Mouse (Mus musculus) liver, embryonic 14.5 days (tissue): ENCODE results near the gene Rnd2. TPM values are rescaled to one million over a fixed set of nuclear protein-coding genes. Genes with fewer than 3 reads are reported as not detected.
"Not testable (repeated sequence)": the region's sequence is repeated elsewhere in the genome, so short reads cannot be mapped to it uniquely, and the experiment has no call there.

Experiments used
- ATAC-seq: fragments of 200-750 bp; cut with Nextera tagmentation; 2 replicates; pipeline ENCODE4 v1.8.0; 2017; ENCODE audit warnings: moderate number of reproducible peaks, mild to moderate bottlenecking, moderate library complexity; ENCODE audit not compliant: insufficient read depth
- DNase-seq, 3 experiments: peaks; one replicate each; pipeline ENCODE4 v3.0.0-alpha.2; 2012 to 2013; ENCODE audit warnings: low read depth in 3 of 3, low spot score in 3 of 3
- H3K27ac ChIP-seq: fragments of 300-500 bp; sonication (generic); 2 replicates; pipeline ENCODE4 v1.5.1; 2014; ENCODE audit warnings: moderate library complexity, mild to moderate bottlenecking, control low read depth, inconsistent platforms
- H3K27me3 ChIP-seq: fragments of 300-500 bp; sonication (generic); 2 replicates; pipeline ENCODE4 v1.6.1; 2014; ENCODE audit warnings: mild to moderate bottlenecking, low read length, moderate library complexity; ENCODE audit not compliant: control insufficient read depth, insufficient read depth
- H3K36me3 ChIP-seq: fragments of 300-500 bp; sonication (generic); replicated peaks from 2 replicates; pipeline ENCODE4 v1.6.1; 2014; ENCODE audit warnings: low read depth; ENCODE audit not compliant: control insufficient read depth, insufficient read depth
- H3K4me1 ChIP-seq, 2 experiments: fragments of 200-500 bp in 1 of 2; fragments of 300-500 bp in 1 of 2; sonication (generic) in 1 of 2; replicated peaks; 2 replicates each; pipeline ENCODE4 v1.6.1; 2012 to 2014; ENCODE audit warnings: antibody characterized with exemption in 1 of 2, inconsistent platforms in 1 of 2, low read length in 1 of 2; ENCODE audit not compliant: control insufficient read depth in 2 of 2, insufficient read depth in 2 of 2
- H3K4me2 ChIP-seq: fragments of 300-500 bp; sonication (generic); 2 replicates; pipeline ENCODE4 v1.6.1; 2014; ENCODE audit warnings: low read depth, mild to moderate bottlenecking, control low read depth, moderate library complexity
- H3K4me3 ChIP-seq, 2 experiments: fragments of 200-500 bp in 1 of 2; fragments of 300-500 bp in 1 of 2; sonication (generic) in 1 of 2; 2 replicates each; pipeline ENCODE4 v1.5.1; 2012 to 2014; ENCODE audit warnings: low read depth in 2 of 2, low read length in 2 of 2, mild to moderate bottlenecking in 2 of 2, control low read depth in 1 of 2, inconsistent platforms in 1 of 2, moderate library complexity in 1 of 2; ENCODE audit not compliant: insufficient read depth in 1 of 2
- H3K9ac ChIP-seq: fragments of 300-500 bp; sonication (generic); replicated peaks from 2 replicates; pipeline ENCODE4 v1.6.1; 2014; ENCODE audit warnings: mild to moderate bottlenecking, control low read depth, moderate library complexity
- H3K9me3 ChIP-seq: fragments of 300-500 bp; sonication (generic); 2 replicates; pipeline ENCODE4 v1.6.1; 2016; ENCODE audit warnings: low read length, mixed read lengths; ENCODE audit not compliant: control insufficient read depth
- CTCF ChIP-seq: IDR thresholded peaks from 2 replicates; pipeline ENCODE4 v1.5.1; 2016; ENCODE audit warnings: antibody characterized with exemption, low read depth, control low read depth
- EP300 ChIP-seq: IDR thresholded peaks from 2 replicates; pipeline ENCODE4 v1.6.1; 2016; ENCODE audit warnings: antibody characterized with exemption, low read depth
- WGBS: fragments of 180-500 bp; shearing (Covaris S2); extraction: QIAGEN DNeasy Blood & Tissue Kit; methylation state at CpG from one replicate; pipeline ENCODE4 v1.1.7; 2014; ENCODE audit not compliant: insufficient replicate concordance; 5-methylcytosine and 5-hydroxymethylcytosine counted together
- polyA plus RNA-seq, 2 experiments: library from polyadenylated mRNA; depleted of rRNA in 1 of 2; stranded (reverse) in 1 of 2; unstranded in 1 of 2; fragments of >200 nt; fragmentation: Nextera tagmentation in 1 of 2; extraction: Ambion mirVana in 1 of 2; gene quantifications; 2 replicates each; pipeline versions ENCODE4 v1.2.1 to v1.2.3; 2012 to 2014

Gene Rnd2
- polyA plus RNA-seq, 2 experiments = 1.2 to 2.9 TPM

DNA sequence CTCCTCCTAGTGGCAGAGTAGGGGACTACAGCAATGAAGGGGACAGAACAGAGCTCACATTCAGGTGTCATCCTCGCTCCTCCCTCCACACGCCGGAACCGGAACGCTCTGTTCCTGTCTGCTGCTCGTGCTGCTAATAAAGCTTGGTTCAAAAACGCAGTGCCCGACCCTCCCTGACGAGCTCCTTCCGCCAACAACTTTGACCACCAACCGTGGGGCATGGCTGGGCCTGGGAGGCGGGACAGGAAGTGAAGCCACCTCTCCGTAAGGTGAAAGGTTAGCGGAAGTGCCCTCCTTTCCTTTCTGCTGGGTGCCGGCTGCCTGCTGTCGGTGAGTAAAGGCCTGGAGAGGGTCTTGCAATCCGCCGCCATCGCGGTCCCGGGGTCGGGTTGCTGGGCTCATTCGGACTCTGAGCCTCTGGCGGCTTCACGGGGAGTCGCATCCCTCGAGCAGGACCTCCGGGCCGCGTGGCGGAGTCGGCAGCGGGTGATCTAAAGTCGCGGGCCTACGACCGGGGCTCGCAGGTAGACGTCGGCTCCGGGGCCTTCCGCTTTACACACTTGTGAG is 22.6 kb upstream of the Rnd2 start, which contains the start of gene Rpl27:
Rpl27 (plus strand) TSS at position 172 of the 567 bp plus-strand sequence.
- WGBS = under 1% methylated on average over 42 of the region's 42 CpGs
- H3K9me3 ChIP-seq = no peaks in the 10 kb centered on the region
- ATAC-seq = peak; percentile 96
- peak within 1 kb of the TSS; percentile 85 for H3K9ac ChIP-seq
- peak within 1 kb of the TSS; percentile 77 to 91 for H3K4me3 ChIP-seq
- no peaks in the 10 kb centered on the region for H3K27me3 ChIP-seq
- peaks cover 23% of the 10 kb centered on the region for H3K36me3 ChIP-seq
- peak; percentile 99 for DNase-seq
- peak within 1 kb of the TSS; percentile 56 for H3K27ac ChIP-seq
- peak within 1 kb of the TSS; percentile 76 for H3K4me2 ChIP-seq
- peak; percentile 94 for TF ChIP-seq CTCF
- peak; percentile 74 for TF ChIP-seq EP300
- H3K4me1 ChIP-seq = peaks cover 0 to 19% of the 10 kb centered on the region in 2 experiments; a peak in 3 of 4 replicates

DNA sequence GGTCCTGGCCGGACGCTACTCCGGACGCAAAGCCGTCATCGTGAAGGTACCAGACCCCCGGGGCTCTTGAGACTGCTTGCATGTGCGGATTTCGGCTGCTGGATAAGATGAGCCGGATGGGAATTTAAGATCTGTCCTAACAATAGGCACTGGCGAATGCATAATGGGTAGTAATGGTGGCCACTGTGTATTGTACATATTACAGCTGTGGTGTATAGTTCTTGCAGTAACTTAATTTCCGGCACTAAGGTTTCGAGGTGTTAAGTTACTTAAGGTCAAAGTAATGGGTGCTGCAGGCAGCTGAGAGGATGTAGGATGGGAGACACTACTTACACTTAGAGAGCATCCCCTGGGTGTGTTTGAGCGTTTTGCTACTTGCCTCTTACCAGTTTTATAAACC is 22.0 kb upstream of the Rnd2 start:
- Histone ChIP-seq H3K27ac (peak overlapping the region; percentile 56), H3K9me3 (no peaks in the 10 kb centered on the region), H3K9ac (peak overlapping the region; percentile 85), H3K4me1 (peaks cover 3 to 22% of the 10 kb centered on the region in 2 experiments), H3K27me3 (no peaks in the 10 kb centered on the region), H3K36me3 (peaks cover 23% of the 10 kb centered on the region), H3K4me3 (peak overlapping the region; percentile 77 to 91), H3K4me2 (peak overlapping the region; percentile 76)
- ATAC-seq (no peak), DNase-seq (no peak)
- WGBS = 0% methylated on average over 14 of the region's 14 CpGs
- TF ChIP-seq CTCF = no peak
- TF ChIP-seq EP300 = no peak

DNA sequence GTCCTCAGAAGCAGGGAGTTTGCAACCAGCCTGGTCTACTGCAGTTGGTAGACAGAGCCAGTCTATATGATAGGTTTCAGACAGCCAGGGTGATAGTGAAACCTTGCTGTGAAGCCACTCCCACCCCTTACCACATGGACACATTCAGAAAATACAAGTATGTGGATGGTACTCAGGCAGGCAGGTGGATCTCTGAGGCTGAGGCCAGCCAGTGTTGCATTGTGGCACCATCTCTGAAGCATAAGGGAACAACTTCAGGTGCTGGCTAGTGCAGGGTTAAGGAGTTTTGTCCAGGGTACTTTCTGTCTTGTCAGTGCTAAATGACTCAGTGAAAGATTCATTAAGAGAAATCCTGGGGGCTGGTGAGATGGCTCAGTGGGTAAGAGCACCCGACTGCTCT is 18.5 kb upstream of the Rnd2 start:
- peak overlapping the region; percentile 25; the same call in 1 of the 2 replicates for H3K27ac ChIP-seq
- TF ChIP-seq CTCF (no peak), EP300 (no peak)
- no peaks in the 10 kb centered on the region for H3K9me3 ChIP-seq
- H3K4me3 ChIP-seq = no peak overlapping the region
- peaks cover 23% of the 10 kb centered on the region for H3K36me3 ChIP-seq
- no peak overlapping the region for H3K9ac ChIP-seq
- H3K4me1 ChIP-seq = peaks cover 13 to 30% of the 10 kb centered on the region in 2 experiments
- WGBS = 74% methylated on average over 1 of the region's 1 CpGs
- no peaks in the 10 kb centered on the region for H3K27me3 ChIP-seq
- H3K4me2 ChIP-seq = no peak overlapping the region
- no peak for DNase-seq
- ATAC-seq = no peak

DNA sequence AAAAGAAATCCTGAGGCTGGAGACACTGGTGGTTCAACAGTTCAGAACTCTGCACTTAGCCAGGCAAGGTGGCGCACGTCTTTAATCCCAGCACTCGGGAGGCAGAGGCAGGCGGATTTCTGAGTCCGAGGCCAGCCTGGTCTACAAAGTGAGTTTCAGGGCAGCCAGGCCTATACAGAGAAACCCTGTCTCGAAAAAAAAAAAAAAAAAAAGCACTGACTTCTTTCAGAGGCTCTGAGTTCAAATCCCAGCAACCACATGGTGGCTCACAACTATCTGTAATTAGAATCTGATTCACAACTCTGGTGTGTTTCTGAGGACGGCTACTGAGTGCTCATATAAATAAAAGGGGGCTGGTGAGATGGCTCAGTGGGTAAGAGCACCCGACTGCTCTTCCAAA is 17.9 kb upstream of the Rnd2 start:
- not testable (repeated sequence) for ATAC-seq, H3K4me2 ChIP-seq, H3K27ac ChIP-seq, H3K9me3 ChIP-seq, H3K4me3 ChIP-seq, DNase-seq, H3K27me3 ChIP-seq, H3K9ac ChIP-seq
- Histone ChIP-seq H3K36me3 (peaks cover 23% of the 10 kb centered on the region), H3K4me1 (peaks cover 13 to 35% of the 10 kb centered on the region in 2 experiments)
- 74% methylated on average over 8 of the region's 8 CpGs for WGBS

DNA sequence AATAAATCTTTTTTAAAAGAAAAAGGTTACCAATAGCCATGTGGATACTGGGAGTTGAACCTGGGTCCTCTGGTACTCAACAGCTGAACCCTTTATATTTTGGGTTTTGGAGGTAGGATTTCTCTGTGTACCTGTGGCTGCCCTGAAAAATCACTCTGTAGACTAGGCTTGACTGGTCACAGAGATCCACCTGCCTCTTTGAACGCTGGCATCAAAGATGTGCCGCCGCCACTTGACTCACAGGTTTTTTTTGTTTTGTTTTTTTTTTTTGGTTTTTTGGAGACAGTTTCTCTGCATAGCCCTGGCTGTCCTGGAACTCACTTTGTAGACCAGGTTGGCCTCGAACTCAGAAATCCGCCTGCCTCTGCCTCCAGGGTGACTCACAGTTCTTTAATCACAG is 17.0 kb upstream of the Rnd2 start:
- no peak overlapping the region for H3K9ac ChIP-seq
- 77% methylated on average over 5 of the region's 5 CpGs for WGBS
- peak overlapping the region; percentile 90 to 96; a peak in 2 of 4 replicates for H3K4me3 ChIP-seq
- peaks cover 13 to 41% of the 10 kb centered on the region in 2 experiments for H3K4me1 ChIP-seq
- ATAC-seq = no peak
- H3K9me3 ChIP-seq = no peaks in the 10 kb centered on the region
- DNase-seq = no peak
- TF ChIP-seq EP300 (no peak), CTCF (no peak)
- peaks cover 23% of the 10 kb centered on the region for H3K36me3 ChIP-seq
- peak overlapping the region; percentile 78 for H3K4me2 ChIP-seq
- H3K27me3 ChIP-seq = no peaks in the 10 kb centered on the region
- peak overlapping the region; percentile 95 for H3K27ac ChIP-seq
